Mouse (Mus musculus): ENCODE measurements around the gene Klrg2.

Klrg2 gene

GRCm38 (mm10) chr6:38627486-38627885 lies 9.6 kb downstream of the Klrg2 start:
- DNase-seq (ENCODE audit: low read depth), result no peak

- DNase-seq (ENCODE audit: low read depth), result no peak
These were observed 10.0 kb downstream of the Klrg2 start for GRCm38 (mm10) chr6:38627081-38627480.

GRCm38 (mm10) chr6:38626086-38626485 lies 11.0 kb downstream of the Klrg2 start:
- DNase-seq (ENCODE audit: low read depth), result no peak

DNA sequence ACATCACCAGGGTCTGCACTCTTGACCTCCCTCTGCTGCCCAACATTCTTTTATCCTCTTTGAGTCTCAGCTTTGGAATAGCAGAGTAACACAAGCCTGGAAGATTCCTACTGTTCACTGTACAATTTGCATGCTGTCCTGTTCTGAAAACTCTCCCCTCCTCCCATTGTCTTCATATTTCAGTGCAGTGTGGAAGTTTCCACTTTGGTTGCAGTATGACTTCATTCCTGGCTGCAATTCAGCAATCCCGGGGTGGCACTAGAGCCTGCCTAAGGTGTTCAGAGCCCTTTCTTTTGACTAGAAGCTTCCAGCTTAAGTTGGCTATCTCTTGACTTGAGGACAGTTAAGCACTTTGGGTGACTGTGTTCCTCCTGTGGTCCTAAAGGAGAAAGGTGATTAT lies 12.6 kb downstream of the Klrg2 start:
- DNase-seq (ENCODE audit: low read depth), result no peak

DNA sequence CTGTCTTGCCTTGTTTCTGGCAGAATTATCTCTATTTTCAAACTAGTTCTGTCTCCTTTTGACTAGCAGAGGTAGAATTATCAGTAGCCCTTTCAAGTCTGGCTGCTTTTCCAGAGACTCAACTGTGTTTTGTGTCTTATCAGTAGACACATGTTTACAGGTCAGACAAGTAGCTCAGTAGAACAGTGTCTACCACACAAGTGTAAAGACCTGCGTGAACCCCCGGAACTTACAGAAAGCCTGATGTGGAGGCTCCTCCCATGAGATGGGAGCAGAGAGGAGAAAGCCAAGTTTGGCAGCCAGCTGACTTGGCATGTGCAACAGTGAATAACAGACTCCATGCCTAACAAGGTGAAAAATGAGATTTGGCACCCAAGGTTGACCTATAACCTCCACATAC lies 13.6 kb downstream of the Klrg2 start:
- no peak for DNase-seq (ENCODE audit: low read depth)

GRCm38 (mm10) chr6:38622406-38622805 lies 14.6 kb downstream of the Klrg2 start:
- no peak for DNase-seq (ENCODE audit: low read depth)

DNA sequence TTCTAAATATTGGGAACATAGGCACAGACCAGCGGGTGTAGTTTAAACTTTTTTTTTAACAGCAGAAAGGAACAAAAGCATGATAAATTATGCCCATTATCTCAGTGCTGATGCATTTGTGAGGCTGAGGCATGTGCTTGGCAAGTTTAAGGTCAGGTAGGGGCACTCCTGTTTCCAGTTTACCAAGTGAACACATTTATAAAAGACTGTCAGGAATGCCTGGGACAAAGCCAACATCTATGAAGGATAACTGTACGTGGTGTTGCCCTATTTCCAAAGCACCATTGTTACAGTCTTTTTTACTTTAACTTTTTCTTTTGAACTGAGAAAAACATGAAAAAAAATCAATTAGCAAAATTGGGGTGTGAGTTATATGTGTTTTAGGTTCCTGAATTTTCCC lies 27.1 kb downstream of the Klrg2 start:
- no peak for DNase-seq (ENCODE audit: low read depth)

GRCm38 (mm10) chr6:38597481-38597880 lies 39.6 kb downstream of the Klrg2 start:
- DNase-seq (ENCODE audit: low read depth), result no peak

DNA sequence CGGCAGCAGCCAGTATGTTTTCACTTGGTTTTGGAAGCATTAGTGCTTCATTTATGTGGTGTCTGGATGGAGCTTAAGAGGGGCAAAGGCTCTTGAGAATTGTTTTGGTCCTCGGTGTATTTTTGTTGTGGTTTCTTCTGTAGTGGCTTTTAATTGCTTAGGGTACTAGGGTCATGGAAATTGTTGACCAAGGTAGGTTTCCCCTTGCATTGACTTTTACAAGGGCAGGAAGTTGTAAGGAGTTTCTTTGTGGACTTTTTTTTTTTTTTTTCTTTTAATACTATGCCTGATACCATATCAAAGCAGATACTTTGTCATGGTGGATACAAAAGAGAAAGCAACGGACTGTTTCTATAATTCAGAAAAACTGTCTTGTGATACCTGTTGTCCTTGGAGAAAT lies 55.3 kb downstream of the Klrg2 start:
- DNase-seq (ENCODE audit: low read depth), result no peak

GRCm38 (mm10) chr6:38580112-38580857 lies 56.8 kb downstream of the Klrg2 start:
- DNase-seq (ENCODE audit: low read depth), result no peak

- DNase-seq (ENCODE audit: low read depth), result no peak
These were observed 60.9 kb downstream of the Klrg2 start for GRCm38 (mm10) chr6:38576096-38576495.
